Mouse (Mus musculus): Measurements from ENCODE around the gene Entpd2. TPM values are rescaled to one million over a fixed set of nuclear protein-coding genes. Genes with fewer than 3 reads are reported as not detected.
A peak's percentile ranks its signal among the peaks of the same experiment; 100 is the strongest.

Gene Entpd2
- 3.7 and 7.0 TPM in 2 replicates for polyA plus RNA-seq (2015; fragmentation: Nextera tagmentation; extraction: Ambion mirVana)

GRCm38 (mm10) chr2:25395721-25396596 lies at the start of gene Entpd2:
Gene Entpd2 (plus strand): TSS chr2:25395874.
- Histone ChIP-seq H3K4me3 (peak within 1 kb of the TSS; percentile 31), H3K4me1 (replicated peaks) (peaks cover 28% of the 10 kb centered on the region), H3K4me2 (peak within 1 kb of the TSS; percentile 53), H3K27me3 (peaks cover 58% of the 10 kb centered on the region), H3K9ac (peak within 1 kb of the TSS; percentile 14; the same call in 1 of the 2 replicates), H3K27ac (replicated peaks) (0 out of 2 replicates have a peak within 1 kb of the TSS, but pooled peaks have one; percentile 3), H3K36me3 (no peaks in the 10 kb centered on the region), H3K9me3 (no peaks in the 10 kb centered on the region)
- ATAC-seq (ENCODE audit: low FRiP score, low read depth) = no peak
- WGBS = 1% methylated on average over 54 of the region's 57 CpGs

GRCm38 (mm10) chr2:25348162-25348561 lies 47.5 kb upstream of the Entpd2 start:
- ATAC-seq (ENCODE audit: low FRiP score, low read depth) = no peak
- no peak overlapping the region for H3K9ac ChIP-seq
- H3K4me1 ChIP-seq (replicated peaks) = no peaks in the 10 kb centered on the region
- peaks cover 90% of the 10 kb centered on the region for H3K36me3 ChIP-seq
- no peak overlapping the region for H3K4me3 ChIP-seq
- no peaks in the 10 kb centered on the region for H3K9me3 ChIP-seq
- H3K4me2 ChIP-seq = no peak overlapping the region
- no peak overlapping the region for H3K27ac ChIP-seq (replicated peaks)
- 95% methylated on average over 7 of the region's 7 CpGs for WGBS
- no peaks in the 10 kb centered on the region for H3K27me3 ChIP-seq

- Histone ChIP-seq H3K27me3 (no peaks in the 10 kb centered on the region), H3K36me3 (peaks cover 77% of the 10 kb centered on the region), H3K4me3 (no peak overlapping the region), H3K27ac (replicated peaks) (no peak overlapping the region), H3K9ac (no peak overlapping the region), H3K9me3 (no peaks in the 10 kb centered on the region), H3K4me2 (no peak overlapping the region), H3K4me1 (replicated peaks) (no peaks in the 10 kb centered on the region)
- ATAC-seq (ENCODE audit: low FRiP score, low read depth) = no peak
- 87% methylated on average over 4 of the region's 4 CpGs for WGBS
These were observed 46.2 kb upstream of the Entpd2 start for GRCm38 (mm10) chr2:25349499-25349898.

- Histone ChIP-seq H3K4me3 (no peak overlapping the region), H3K36me3 (peaks cover 66% of the 10 kb centered on the region), H3K9ac (no peak overlapping the region), H3K4me1 (replicated peaks) (peaks cover 10% of the 10 kb centered on the region), H3K27ac (replicated peaks) (no peak overlapping the region), H3K4me2 (no peak overlapping the region), H3K9me3 (no peaks in the 10 kb centered on the region), H3K27me3 (no peaks in the 10 kb centered on the region)
- no peak for ATAC-seq (ENCODE audit: low FRiP score, low read depth)
- 97% methylated on average over 3 of the region's 3 CpGs for WGBS
These were observed 45.0 kb upstream of the Entpd2 start for GRCm38 (mm10) chr2:25350701-25351100.

GRCm38 (mm10) chr2:25354211-25354610 lies 41.5 kb upstream of the Entpd2 start:
- ATAC-seq (ENCODE audit: low FRiP score, low read depth) = no peak
- no peak overlapping the region for H3K9ac ChIP-seq
- no peaks in the 10 kb centered on the region for H3K27me3 ChIP-seq
- peaks cover 24% of the 10 kb centered on the region for H3K4me1 ChIP-seq (replicated peaks)
- H3K9me3 ChIP-seq = no peaks in the 10 kb centered on the region
- no peak overlapping the region for H3K4me2 ChIP-seq
- H3K27ac ChIP-seq (replicated peaks) = no peak overlapping the region
- no peak overlapping the region for H3K4me3 ChIP-seq
- H3K36me3 ChIP-seq = peaks cover 35% of the 10 kb centered on the region
- WGBS = 91% methylated on average over 6 of the region's 6 CpGs

- H3K4me2 ChIP-seq = peak overlapping the region; percentile 98
- WGBS = 38% methylated on average over 18 of the region's 18 CpGs
- peak overlapping the region; percentile 50 for H3K4me3 ChIP-seq
- no peaks in the 10 kb centered on the region for H3K9me3 ChIP-seq
- peaks cover 24% of the 10 kb centered on the region for H3K4me1 ChIP-seq (replicated peaks)
- H3K27me3 ChIP-seq = no peaks in the 10 kb centered on the region
- no peak overlapping the region for H3K27ac ChIP-seq (replicated peaks)
- ATAC-seq (ENCODE audit: low FRiP score, low read depth) = peak; percentile 14; the same call in 1 of the 2 replicates
- peaks cover 22% of the 10 kb centered on the region for H3K36me3 ChIP-seq
- peak overlapping the region; percentile 65 for H3K9ac ChIP-seq
These were observed 40.1 kb upstream of the Entpd2 start for GRCm38 (mm10) chr2:25355419-25356066.

GRCm38 (mm10) chr2:25356208-25357079 lies 39.2 kb upstream of the Entpd2 start, which contains the start of gene Dpp7:
Gene Dpp7 (minus strand): TSS chr2:25356359.
- Histone ChIP-seq H3K9me3 (no peaks in the 10 kb centered on the region), H3K4me1 (replicated peaks) (peaks cover 24% of the 10 kb centered on the region), H3K9ac (peak within 1 kb of the TSS; percentile 65), H3K4me2 (peak within 1 kb of the TSS; percentile 98), H3K4me3 (peak within 1 kb of the TSS; percentile 50), H3K27ac (replicated peaks) (no peak within 1 kb of the TSS), H3K36me3 (peaks cover 13% of the 10 kb centered on the region), H3K27me3 (no peaks in the 10 kb centered on the region)
- 2% methylated on average over 13 of the region's 13 CpGs for WGBS
- ATAC-seq (ENCODE audit: low FRiP score, low read depth) = peak; percentile 88

- peaks cover 21% of the 10 kb centered on the region for H3K27me3 ChIP-seq
- peaks cover 24% of the 10 kb centered on the region for H3K4me1 ChIP-seq (replicated peaks)
- H3K9me3 ChIP-seq = no peaks in the 10 kb centered on the region
- ATAC-seq (ENCODE audit: low FRiP score, low read depth) = no peak
- no peak overlapping the region for H3K4me3 ChIP-seq
- H3K9ac ChIP-seq = no peak overlapping the region
- WGBS = 83% methylated on average over 4 of the region's 4 CpGs
- H3K36me3 ChIP-seq = no peaks in the 10 kb centered on the region
- no peak overlapping the region for H3K27ac ChIP-seq (replicated peaks)
- no peak overlapping the region for H3K4me2 ChIP-seq
These were observed 35.8 kb upstream of the Entpd2 start for GRCm38 (mm10) chr2:25359848-25360247.

GRCm38 (mm10) chr2:25363478-25364178 lies 32.0 kb upstream of the Entpd2 start:
- H3K4me1 ChIP-seq (replicated peaks) = peaks cover 12% of the 10 kb centered on the region
- ATAC-seq (ENCODE audit: low FRiP score, low read depth) = no peak
- H3K4me2 ChIP-seq = no peak overlapping the region
- H3K4me3 ChIP-seq = no peak overlapping the region
- no peak overlapping the region for H3K27ac ChIP-seq (replicated peaks)
- WGBS = 72% methylated on average over 13 of the region's 13 CpGs
- no peaks in the 10 kb centered on the region for H3K36me3 ChIP-seq
- H3K9ac ChIP-seq = no peak overlapping the region
- no peaks in the 10 kb centered on the region for H3K9me3 ChIP-seq
- H3K27me3 ChIP-seq = peaks cover 33% of the 10 kb centered on the region

GRCm38 (mm10) chr2:25364313-25364712 lies 31.4 kb upstream of the Entpd2 start:
- Histone ChIP-seq H3K4me2 (peak overlapping the region; percentile 99; the same call in 1 of the 2 replicates), H3K9me3 (no peaks in the 10 kb centered on the region), H3K27me3 (peaks cover 33% of the 10 kb centered on the region), H3K4me3 (no peak overlapping the region), H3K4me1 (replicated peaks) (peaks cover 12% of the 10 kb centered on the region), H3K27ac (replicated peaks) (no peak overlapping the region), H3K36me3 (no peaks in the 10 kb centered on the region), H3K9ac (no peak overlapping the region)
- WGBS = 90% methylated on average over 4 of the region's 4 CpGs
- ATAC-seq (ENCODE audit: low FRiP score, low read depth) = no peak

GRCm38 (mm10) chr2:25364761-25365090 lies 30.9 kb upstream of the Entpd2 start:
- Histone ChIP-seq H3K27me3 (peaks cover 33% of the 10 kb centered on the region), H3K36me3 (no peaks in the 10 kb centered on the region), H3K9me3 (no peaks in the 10 kb centered on the region), H3K9ac (0 out of 2 replicates have a peak overlapping the region, but pooled peaks have one; percentile 64), H3K4me3 (peak overlapping the region; percentile 59), H3K4me1 (replicated peaks) (peaks cover 12% of the 10 kb centered on the region), H3K4me2 (peak overlapping the region; percentile 99), H3K27ac (replicated peaks) (no peak overlapping the region)
- 0 out of 2 replicates have a peak, but pooled peaks have one; percentile 31 for ATAC-seq (ENCODE audit: low FRiP score, low read depth)
- WGBS = 33% methylated on average over 9 of the region's 9 CpGs
